Mouse (Mus musculus) megakaryocyte, embryonic 14.5 days (primary cell): ENCODE results near the gene Cox5a. TPM values are rescaled to one million over a fixed set of nuclear protein-coding genes. Genes with fewer than 3 reads are reported as not detected.

ENCODE experiments used
- H3K27me3 ChIP-seq: replicated peaks from 2 replicates; pipeline ENCODE3; 2012; ENCODE audit warnings: inconsistent platforms
- H3K36me3 ChIP-seq: replicated peaks from 2 replicates; pipeline ENCODE3; 2012; ENCODE audit warnings: low read length, inconsistent platforms, mixed read lengths
- H3K4me1 ChIP-seq: 2 replicates; pipeline ENCODE4 v1.6.1; 2012; ENCODE audit warnings: inconsistent platforms
- H3K4me3 ChIP-seq: replicated peaks from 2 replicates; pipeline ENCODE3; 2012; ENCODE audit warnings: moderate library complexity, mild to moderate bottlenecking, inconsistent platforms
- H3K9me3 ChIP-seq: 2 replicates; pipeline ENCODE4 v1.6.1; 2012; ENCODE audit warnings: inconsistent platforms
- FLI1 ChIP-seq: IDR thresholded peaks from 2 replicates; pipeline ENCODE4 v1.6.1; 2012; ENCODE audit warnings: low read length, inconsistent platforms, mixed read lengths
- GATA1 ChIP-seq: IDR thresholded peaks from 3 replicates; pipeline ENCODE4 v1.6.1; 2012; ENCODE audit warnings: mixed read lengths, low read length, inconsistent platforms, borderline replicate concordance
- polyA plus RNA-seq: library from polyadenylated mRNA; stranded (reverse); fragments of >175 nt; gene quantifications from 2 replicates; pipeline ENCODE4 v1.2.3, GENCODE M21; 2012; ENCODE audit warnings: low replicate concordance; ENCODE audit not compliant: insufficient read depth

Gene Cox5a
- polyA plus RNA-seq, 1 experiment, result 738 TPM

DNA sequence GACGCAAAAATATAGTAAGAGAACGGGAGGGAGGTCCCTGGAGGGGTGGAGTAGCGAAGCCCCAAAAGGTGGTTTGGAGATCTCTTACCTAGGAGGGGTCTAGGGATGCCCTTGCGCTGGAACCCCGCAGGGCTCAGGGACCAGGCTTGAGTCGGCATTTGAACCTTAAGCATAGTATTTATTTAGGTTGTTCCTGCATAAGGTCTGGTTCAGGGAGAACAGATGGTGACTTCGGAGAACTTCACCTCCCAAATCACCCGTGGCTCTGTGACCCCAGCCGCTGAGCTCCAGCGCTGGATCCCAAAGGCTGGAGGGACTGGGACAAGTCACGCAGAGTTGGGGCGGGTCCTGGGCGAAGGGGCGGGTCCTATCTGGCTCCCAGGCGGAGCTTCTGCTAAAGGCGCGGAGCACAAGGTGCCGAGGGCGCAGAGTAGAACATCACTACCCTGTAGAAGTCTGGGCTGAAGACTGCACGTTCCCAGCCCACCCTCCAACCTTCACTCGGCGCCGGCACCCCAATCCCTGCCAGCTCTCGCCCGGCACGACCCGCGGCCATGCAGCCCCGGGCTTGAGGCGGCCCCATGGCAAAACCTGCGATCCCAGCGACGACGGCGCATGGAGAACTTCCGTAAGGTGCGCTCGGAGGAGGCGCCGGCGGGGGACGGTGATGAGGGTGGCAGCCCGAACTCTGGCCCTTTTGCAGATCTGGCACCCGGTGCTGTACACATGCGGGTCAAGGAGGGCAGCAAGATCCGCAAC lies 17.3 kb upstream of the Cox5a start, which contains the start of gene Rpp25:
Gene Rpp25, plus strand, starts transcription at position 405 of the 759 bp plus-strand sequence.
- H3K9me3 ChIP-seq, result peaks cover 5% of the 10 kb centered on the region; the same call in 1 of the 2 replicates
- no peak for TF ChIP-seq FLI1
- TF ChIP-seq GATA1, result no peak
- no peaks in the 10 kb centered on the region for H3K36me3 ChIP-seq
- H3K4me3 ChIP-seq, result peak within 1 kb of the TSS; percentile 88
- peaks cover 50% of the 10 kb centered on the region for H3K4me1 ChIP-seq
- H3K27me3 ChIP-seq, result peaks cover 84% of the 10 kb centered on the region

DNA sequence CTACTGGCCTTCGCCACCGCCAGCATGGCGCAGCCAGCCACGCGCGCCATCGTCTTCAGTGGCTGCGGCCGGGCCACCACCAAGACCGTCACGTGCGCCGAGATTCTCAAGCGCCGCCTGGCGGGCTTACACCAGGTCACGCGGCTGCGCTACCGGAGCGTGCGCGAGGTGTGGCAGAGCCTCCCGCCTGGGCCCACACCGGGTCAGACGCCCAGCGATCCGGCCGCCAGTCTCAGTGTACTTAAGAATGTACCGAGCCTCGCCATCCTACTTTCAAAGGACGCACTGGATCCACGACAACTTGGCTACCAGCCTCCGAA lies 16.7 kb upstream of the Cox5a start:
- H3K4me1 ChIP-seq, result peaks cover 50% of the 10 kb centered on the region
- H3K27me3 ChIP-seq, result peaks cover 79% of the 10 kb centered on the region
- TF ChIP-seq FLI1 (no peak), GATA1 (no peak)
- H3K9me3 ChIP-seq, result peaks cover 5% of the 10 kb centered on the region; the same call in 1 of the 2 replicates
- peak overlapping the region; percentile 88 for H3K4me3 ChIP-seq
- H3K36me3 ChIP-seq, result no peaks in the 10 kb centered on the region

DNA sequence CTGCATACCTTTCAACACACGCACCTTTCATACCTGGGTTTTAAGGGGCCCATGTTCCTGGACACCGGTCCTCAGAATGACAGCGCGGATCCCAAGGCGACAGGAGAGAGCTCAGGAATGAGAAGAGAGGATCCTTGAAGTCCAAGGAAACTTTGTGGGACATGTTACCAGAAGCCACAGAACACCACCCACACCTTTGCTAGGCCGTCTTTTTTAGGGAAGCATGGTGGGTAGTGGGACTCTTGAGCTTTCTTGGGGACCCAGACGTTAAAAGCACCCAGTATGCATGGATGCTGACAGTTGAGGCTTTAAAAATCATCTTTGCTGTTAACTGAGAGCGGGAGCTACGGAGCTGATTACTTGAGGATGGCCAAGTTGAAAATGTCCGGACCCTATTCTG lies 16.2 kb upstream of the Cox5a start:
- H3K4me3 ChIP-seq, result no peak overlapping the region
- peaks cover 5% of the 10 kb centered on the region; the same call in 1 of the 2 replicates for H3K9me3 ChIP-seq
- no peaks in the 10 kb centered on the region for H3K36me3 ChIP-seq
- TF ChIP-seq FLI1, result no peak
- no peak for TF ChIP-seq GATA1
- H3K4me1 ChIP-seq, result peaks cover 50% of the 10 kb centered on the region
- peaks cover 76% of the 10 kb centered on the region for H3K27me3 ChIP-seq

DNA sequence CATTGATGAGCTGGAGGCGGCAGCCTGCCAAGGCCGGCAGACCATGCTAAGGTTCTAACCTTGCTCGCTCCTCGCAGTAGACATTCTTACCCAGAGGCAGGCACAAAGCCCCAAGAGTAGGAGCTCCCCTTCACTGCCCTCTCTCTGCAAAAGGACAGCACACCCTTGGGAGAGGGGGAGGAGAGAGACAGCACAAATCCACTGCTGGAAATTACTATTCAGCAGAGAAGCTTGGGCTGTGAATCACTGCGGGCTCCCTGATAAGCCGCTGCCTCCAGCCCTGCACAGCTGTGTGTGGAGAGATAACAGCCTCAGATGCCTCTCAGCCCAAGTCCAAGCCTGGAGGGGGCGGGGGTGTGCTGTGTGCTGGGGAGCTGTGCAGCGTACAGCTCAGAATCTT lies 15.4 kb upstream of the Cox5a start:
- TF ChIP-seq GATA1, result no peak; the same call in 2 of the 3 replicates
- Histone ChIP-seq H3K36me3 (no peaks in the 10 kb centered on the region), H3K27me3 (peaks cover 76% of the 10 kb centered on the region), H3K4me3 (peak overlapping the region; percentile 64), H3K9me3 (peaks cover 7% of the 10 kb centered on the region; the same call in 1 of the 2 replicates), H3K4me1 (peaks cover 58% of the 10 kb centered on the region)

DNA sequence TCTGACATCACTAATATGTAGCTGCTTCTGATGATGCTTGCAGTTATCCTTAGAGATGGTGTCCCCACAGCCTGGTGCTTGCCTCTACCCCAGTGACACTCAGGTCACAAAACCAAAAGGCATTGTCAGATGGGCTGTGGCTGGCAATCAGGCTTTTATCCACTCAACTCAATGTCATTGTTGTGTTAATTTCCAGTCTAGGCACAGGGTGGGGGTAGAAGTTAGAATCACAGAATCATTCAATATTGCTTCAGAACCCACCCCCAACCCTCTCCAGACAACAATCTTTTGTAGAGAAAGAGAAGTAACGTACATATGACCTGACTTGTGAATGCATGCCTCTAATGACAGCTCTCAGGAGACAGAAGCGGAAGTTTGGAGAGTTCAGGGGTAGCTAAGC lies 10.5 kb upstream of the Cox5a start:
- peaks cover 52% of the 10 kb centered on the region for H3K27me3 ChIP-seq
- peaks cover 18% of the 10 kb centered on the region; the same call in 1 of the 2 replicates for H3K9me3 ChIP-seq
- no peak overlapping the region for H3K4me3 ChIP-seq
- no peak for TF ChIP-seq GATA1
- no peak for TF ChIP-seq FLI1
- no peaks in the 10 kb centered on the region for H3K36me3 ChIP-seq
- H3K4me1 ChIP-seq, result peaks cover 23% of the 10 kb centered on the region

DNA sequence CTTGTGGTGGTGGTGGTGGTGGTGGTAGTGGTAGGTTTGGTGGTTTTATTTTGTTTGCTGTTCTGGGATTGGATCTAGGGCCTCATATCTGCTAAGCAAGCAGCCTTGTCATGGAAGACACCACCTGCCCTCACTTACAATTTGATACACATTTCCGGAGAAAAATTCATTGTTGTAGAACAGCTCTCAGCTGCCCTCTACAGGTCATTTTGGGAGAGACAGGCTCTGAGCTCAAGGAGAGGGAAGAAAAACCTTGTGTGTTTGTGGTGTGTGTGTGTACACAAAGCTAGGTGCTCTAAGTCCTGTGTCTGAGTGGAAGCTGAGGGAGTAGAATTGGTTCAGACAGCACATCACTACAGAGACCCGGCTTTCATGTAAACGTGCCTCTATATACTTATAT lies 4.0 kb upstream of the Cox5a start:
- Histone ChIP-seq H3K4me1 (peaks cover 13% of the 10 kb centered on the region; the same call in 1 of the 2 replicates), H3K4me3 (no peak overlapping the region), H3K36me3 (peaks cover 2% of the 10 kb centered on the region), H3K27me3 (peaks cover 20% of the 10 kb centered on the region), H3K9me3 (peaks cover 10% of the 10 kb centered on the region; the same call in 1 of the 2 replicates)
- no peak for TF ChIP-seq GATA1
- TF ChIP-seq FLI1, result no peak

DNA sequence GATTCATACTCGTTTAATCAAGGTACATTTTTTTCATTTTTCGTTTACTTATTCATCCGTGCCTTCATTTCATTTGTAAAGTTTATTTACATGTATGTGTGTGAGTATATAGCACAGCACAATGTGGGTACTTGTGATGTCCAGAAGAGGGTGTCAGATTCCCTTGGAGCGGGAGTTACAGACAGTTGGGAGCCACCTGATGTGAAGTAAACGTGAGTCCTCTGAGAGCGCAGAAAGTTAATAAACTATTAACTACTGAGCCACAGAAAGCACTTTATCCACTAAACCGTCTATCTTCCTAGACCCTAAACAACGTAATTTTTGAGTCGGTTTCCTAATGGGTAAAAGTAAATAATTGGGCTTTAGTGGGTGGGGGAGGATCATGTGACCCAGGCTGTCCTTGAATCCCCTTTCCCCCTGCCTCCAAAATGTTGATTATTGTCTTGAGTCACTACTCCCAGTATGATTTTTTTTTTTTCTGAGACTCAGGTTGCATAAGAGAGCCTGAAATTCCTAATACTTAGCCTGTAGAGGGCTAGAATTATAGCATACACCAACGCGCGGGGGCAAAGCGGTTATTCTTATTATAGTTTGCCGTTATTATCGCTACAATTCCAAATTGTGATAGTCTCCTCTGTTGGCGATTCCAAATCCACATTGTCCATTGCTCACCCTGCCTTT lies 559 bp upstream of the Cox5a start:
- H3K4me3 ChIP-seq, result peak overlapping the region; percentile 99
- peaks cover 5% of the 10 kb centered on the region for H3K36me3 ChIP-seq
- H3K9me3 ChIP-seq, result no peaks in the 10 kb centered on the region
- peaks cover 40% of the 10 kb centered on the region for H3K4me1 ChIP-seq
- no peaks in the 10 kb centered on the region for H3K27me3 ChIP-seq
- no peak for TF ChIP-seq GATA1
- TF ChIP-seq FLI1, result no peak

DNA sequence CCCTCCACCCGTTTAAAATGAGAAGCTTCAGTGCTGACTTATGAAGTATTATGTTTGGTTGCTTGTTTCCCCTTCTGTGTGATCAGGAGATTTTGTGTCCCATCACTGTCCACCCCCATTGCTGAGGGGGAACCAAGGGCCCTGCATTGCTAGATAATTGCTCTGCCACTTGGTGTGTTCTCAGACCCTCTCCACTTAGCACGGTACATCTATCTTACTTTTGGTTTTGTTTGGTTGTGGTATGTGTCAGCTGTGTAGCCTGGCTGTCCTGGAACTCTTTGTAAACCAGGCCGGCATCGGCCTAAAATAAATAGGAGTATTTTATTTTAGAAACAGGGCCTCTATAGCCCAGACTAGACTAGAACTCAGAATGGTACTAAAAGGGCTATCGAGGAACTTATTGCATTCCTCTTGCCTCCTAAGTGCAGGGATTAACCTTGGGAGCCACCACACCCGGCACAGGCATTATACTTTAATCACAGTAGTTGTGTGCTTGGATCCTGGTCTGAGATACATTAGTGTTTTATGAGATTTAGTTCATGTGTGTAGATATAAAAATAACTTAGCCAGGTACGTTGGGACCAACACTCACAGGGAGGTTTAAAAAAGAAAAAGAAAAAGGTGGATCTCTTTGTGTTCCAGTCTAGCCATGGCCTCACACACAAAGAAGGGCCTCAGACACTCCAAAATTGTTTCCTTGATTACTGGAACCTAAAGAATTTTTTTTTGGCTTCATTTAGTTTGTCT lies 1.2 kb downstream of the Cox5a start:
- no peaks in the 10 kb centered on the region for H3K27me3 ChIP-seq
- H3K9me3 ChIP-seq, result no peaks in the 10 kb centered on the region
- H3K36me3 ChIP-seq, result peaks cover 13% of the 10 kb centered on the region
- TF ChIP-seq GATA1 (no peak), FLI1 (no peak)
- H3K4me1 ChIP-seq, result peaks cover 49% of the 10 kb centered on the region
- H3K4me3 ChIP-seq, result peak overlapping the region; percentile 99

DNA sequence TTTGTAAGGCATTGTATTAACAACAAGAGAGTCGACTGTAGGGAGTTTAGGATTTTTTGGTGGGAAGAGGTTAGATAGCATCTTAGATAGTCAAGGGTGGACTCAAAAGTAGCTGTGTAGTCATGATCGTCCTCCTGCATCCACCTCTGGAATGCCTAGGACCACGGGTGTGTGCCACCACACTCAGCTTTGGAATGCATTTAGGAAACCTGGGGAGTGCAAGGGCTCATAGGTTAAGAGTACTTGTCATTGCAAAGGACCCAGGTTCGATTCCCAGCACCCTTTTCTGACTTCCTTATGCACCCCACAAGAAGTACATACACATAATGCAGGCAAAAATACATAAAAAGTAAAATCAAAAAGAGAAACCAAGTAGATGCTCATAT lies 1.8 kb downstream of the Cox5a start:
- TF ChIP-seq FLI1 (no peak), GATA1 (no peak)
- Histone ChIP-seq H3K4me1 (peaks cover 49% of the 10 kb centered on the region), H3K4me3 (peak overlapping the region; percentile 99)

More for the DNA sequence above, 1.8 kb downstream of the Cox5a start:
- Histone ChIP-seq H3K27me3 (no peaks in the 10 kb centered on the region), H3K36me3 (peaks cover 16% of the 10 kb centered on the region), H3K9me3 (no peaks in the 10 kb centered on the region)
